Mouse (Mus musculus) gastrocnemius, postnatal 14 days (tissue): ENCODE measurements around the gene Fbf1. TPM values are rescaled to one million over a fixed set of nuclear protein-coding genes. Genes with fewer than 3 reads are reported as not detected.
"Not testable (repeated sequence)": the region's sequence is repeated elsewhere in the genome, so short reads cannot be mapped to it uniquely, and the experiment has no call there.

Experiments
- DNase-seq: peaks from one replicate; pipeline ENCODE4 v3.0.0; 2021; ENCODE audit warnings: mixed read lengths
- intact Hi-C: fragments of 180-260 bp; cut with DNase I; formaldehyde crosslinking; loops from one replicate; pipeline ENCODE4 v1.15.1; 2025; ENCODE audit warnings: low total_unique reads
- total RNA-seq, 2 experiments: library from RNA; stranded (reverse); gene quantifications; 2 replicates each; pipeline ENCODE4 v1.2.3; 2021

The Fbf1 gene
- total RNA-seq, 2 experiments from 2014 or later, result 9.1 to 11.6 TPM

DNA sequence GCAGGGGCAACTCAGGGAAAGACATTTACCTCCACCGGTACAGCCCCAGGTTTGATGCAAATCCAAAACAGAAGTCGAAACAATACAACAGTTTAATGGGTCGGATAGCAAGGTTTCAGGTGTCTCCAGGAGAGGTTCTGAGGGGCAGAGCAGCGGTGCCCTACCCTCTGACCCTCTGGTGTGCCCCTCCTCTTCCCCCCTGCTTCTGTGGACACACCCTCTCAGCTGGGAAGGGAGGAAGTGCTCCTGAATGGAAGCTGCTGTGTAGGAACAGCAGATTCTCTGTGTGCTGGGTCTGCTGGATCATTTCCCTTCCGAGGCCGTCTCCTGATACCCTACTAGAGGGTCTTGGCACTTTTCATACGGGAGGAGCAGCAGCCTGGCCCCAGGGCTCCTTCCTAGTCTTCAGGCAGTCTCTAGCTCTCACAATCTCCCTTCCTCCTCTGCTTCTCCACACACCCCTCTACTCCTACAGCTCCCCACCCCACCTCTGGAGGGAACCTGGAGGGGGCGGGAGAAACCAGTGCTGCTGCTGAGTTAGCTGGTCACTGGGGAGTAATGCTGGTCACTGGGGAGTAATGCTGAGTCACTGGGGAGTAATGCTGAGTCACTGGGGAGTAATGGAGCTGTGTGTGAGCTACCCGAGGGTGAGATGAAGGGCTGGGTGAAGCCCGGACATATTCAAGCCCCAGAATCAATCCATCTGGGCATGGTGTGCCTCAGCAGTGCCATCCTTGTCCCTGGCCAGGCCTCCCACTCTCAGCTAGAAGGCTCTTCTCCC, 25.6 kb downstream of the Fbf1 start:
- intact Hi-C loops, result loop anchor here (5.0 kb wide), 1 partner anchor 75 kb away; no protein-coding TSS in a partner anchor
- no peak for DNase-seq

DNA sequence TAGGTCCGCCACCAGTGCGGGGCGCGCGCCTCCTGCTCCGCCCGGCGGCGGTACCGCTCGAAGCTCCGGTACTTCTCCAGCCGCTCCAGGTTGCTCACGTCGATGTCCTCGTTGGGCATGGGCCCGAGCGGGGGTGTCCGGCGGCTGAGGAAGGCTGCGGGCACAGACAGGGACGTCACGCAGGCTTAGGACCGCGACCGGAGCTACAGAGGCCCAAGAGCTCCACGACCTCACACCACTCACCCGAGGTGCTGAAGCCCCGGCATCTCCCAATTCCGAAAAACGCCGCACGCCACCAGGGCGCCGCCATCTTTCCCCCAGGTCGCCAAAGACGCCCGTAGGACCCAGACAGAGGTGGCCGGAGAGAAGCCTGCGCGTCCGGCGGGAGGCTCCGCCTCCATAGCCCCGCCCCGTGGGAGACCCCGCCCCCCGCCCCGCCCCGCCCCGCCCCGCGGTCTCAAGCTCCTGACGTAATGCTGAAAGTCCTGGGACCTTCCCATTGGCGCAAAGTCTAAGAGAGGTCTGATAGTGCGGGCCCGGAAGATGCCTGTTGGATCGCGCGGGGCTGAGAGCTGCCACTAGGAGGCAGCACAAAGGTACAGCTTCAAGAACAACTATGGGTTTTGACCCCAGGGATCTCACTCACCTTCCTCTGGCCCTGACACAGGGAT, 29.4 kb downstream of the Fbf1 start, which contains the start of gene Mrpl38:
Mrpl38 (minus strand) TSS at position 401 of the 671 bp plus-strand sequence.
- peak; percentile 89 for DNase-seq
- intact Hi-C loops, result loop anchor here (10.0 kb wide), 1 partner anchor 104 kb away; the partner anchor contains the start of gene Unk

DNA sequence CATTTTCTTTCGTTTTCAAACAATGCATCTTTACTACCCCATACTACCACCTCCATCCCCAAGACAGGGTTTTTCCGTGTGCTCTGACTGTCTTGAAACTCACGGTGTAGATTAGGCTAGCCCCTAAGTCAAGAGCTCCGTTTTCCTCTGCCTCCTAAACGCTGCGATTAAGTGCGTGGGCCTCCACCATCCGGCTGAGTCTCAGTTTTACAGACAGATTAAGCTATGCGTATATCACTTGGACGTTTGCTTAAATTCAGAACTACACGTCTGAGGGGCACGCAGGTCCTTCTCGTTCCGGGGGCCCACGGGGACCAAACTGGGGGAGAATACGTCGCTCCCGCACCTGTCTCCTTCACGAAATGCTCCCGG, 29.9 kb downstream of the Fbf1 start:
- DNase-seq, result no peak
- intact Hi-C loops, result loop anchor here (10.0 kb wide), 1 partner anchor 103 kb away; the partner anchor contains the start of gene Unk

DNA sequence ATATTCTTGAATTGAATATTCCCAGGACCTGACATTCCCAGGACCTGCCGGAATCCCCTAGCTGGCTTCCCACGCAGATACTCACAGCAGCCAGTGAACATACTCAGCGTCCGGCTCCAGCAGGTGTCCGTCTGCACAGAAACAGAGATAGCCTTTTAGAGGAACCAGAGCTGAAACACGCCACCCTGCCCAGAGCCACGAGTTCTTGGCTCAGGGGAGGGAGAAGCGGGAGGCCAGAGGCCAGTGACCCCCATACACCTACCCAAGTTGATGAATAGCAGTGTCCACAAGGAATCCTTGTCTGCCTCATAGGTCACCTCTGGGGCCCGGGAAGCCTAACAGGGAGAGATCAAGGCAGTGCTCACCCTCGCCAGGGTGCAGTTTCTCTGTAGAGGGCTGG, 33.8 kb downstream of the Fbf1 start:
- intact Hi-C loops, result loop anchor here (10.0 kb wide), 1 partner anchor 99 kb away; the partner anchor contains the start of gene Unk
- no peak for DNase-seq

DNA sequence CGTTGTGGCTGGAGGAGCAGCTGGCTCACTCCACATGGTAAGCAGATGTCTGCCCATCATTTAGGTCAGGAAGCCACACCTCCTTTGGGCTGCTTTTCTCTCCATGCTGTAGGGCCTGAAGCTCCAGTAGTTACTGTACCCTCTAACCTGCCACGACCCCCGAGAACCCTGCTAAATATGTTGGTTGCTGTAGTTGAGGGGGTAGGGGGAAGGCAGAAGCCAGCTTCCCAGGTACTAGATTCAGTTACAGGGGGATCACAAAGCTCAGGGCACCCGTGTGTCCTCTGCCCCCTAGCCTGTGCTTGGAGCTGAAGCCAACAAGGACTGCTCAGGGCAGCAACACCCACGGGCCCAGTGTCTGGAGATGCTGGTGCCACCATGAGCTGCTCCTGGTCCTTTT, 34.5 kb downstream of the Fbf1 start:
- DNase-seq, result no peak
- intact Hi-C loops, result loop anchor here (10.0 kb wide), 1 partner anchor 99 kb away; the partner anchor contains the start of gene Unk

DNA sequence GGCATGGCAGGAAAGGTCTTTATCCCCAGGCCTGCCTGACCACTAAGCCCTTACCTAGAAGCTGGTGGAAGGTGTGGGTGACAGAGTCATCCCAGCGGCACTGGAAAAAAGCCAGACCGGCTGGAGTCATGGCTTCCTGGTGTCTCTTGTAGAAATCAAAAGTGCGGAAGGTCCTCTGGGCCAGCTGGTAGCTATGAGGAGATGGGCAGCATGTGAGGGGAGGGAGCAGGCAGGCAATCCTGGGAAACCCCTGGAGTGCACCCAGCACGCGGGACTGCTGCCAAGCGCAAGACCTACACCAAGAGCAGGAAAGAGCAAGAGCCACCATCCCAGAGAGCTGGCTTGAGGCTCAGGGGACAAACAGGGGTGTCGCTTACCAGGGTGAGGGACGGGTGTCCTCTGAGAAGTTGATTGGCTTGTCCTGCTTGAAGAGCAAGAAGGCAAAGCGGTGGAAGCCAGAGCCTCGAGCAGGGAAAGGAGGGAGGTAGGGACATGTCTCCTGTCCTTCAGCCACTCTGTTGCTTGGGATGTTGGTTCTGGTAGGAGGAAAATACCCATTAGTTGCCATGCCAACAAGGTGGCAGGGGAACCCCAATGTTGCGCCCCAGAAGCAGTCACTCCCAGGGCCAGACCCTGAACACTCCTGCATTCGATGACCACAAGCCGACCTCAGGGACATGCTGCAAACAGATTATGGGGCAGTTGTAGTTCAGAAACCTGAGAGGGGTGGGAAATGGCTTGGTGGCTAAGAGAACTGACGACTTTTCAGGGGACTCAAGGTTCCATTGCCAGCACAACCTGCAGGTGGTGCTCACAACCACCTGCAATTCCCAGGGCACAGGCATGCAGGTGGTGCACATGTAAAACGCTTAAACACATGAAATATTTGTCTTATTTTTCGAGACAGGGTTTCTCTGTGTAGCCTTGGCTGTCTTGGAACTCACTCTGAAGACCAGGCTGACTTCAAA, 35.3 kb downstream of the Fbf1 start:
- no peak for DNase-seq
- intact Hi-C loops, result loop anchor here (10.0 kb wide), 1 partner anchor 98 kb away; the partner anchor contains the start of gene Unk

DNA sequence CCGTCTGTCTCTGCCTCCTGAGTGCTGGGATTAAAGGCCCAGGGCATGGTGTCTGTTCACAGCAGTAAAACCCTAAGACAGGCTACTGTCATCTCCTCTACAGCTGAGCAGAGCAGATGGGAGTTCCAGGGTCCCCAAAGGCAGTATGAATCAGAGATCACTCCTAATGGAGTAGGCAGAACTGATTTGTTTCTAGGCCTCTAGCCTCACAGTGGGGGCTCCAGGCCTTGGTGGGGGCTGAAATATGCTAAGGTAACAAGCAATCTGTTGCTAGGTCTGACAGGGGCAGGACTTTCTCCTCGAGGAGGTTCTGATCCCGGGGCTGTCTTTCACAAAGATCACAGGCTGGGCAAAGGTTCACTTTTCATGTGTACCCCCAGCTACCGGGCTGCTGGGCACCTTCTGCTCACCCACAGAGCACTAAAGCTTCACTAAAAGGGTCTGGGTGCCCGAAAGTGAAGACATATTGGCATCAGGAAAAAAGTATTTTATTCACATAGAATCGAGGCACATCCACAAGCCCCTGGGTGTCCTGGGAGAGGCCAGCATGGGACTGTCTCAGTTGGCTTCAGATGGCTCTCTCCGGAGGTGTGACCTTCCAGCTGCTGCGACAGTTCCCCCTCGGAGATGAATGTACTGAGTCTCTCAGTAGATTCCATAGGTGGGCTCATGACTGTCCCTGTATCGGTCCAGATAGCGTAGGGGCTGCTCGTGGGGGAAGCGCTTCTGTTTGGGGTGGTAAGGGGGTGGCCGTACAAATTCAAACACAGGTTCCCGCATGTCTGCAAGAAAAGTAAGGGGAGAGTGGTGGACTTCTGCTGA, 36.4 kb downstream of the Fbf1 start:
- DNase-seq, result no peak
- intact Hi-C loops, result loop anchor here (10.0 kb wide), 1 partner anchor 97 kb away; the partner anchor contains the start of gene Unk

DNA sequence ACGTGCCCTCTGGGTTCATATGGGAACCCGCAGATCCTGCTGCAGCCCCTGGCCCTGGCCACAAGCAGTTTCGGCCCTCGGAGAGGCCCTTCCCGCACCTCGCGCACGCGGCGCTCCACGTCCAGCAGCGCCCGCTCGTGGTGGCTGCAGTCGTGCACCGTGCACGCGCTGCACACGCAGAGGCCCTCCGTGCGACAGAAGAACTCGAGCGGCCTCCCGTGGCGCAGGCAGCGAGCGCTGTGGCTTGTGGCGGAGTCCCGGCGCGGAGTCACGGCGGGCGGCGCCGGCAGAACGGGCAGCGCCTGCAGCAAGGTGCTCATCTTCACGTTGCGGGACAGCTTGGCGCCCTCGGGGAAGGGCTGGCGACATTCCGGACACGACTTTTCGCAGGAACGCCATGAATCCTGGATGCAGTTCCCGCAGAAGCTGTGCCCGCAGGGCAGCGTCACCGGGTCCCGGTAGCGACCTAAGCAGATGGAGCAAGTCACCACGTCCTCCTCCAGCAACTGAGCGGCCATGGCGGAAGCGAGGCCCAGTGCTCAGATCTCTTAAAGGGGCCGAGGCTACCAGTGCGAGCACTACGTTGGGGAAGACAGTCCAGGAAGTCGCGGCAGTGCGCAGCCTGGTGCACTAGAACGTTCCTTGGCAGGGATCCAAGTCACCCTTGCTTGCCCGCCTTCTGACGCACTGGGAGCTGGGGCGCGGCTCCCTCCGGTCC, 37.3 kb downstream of the Fbf1 start, which contains the start of gene Trim65:
Trim65 (minus strand) TSS at position 641 of the 718 bp plus-strand sequence.
- intact Hi-C loops, result loop anchor here (10.0 kb wide), 1 partner anchor 96 kb away; the partner anchor contains the start of gene Unk

DNA sequence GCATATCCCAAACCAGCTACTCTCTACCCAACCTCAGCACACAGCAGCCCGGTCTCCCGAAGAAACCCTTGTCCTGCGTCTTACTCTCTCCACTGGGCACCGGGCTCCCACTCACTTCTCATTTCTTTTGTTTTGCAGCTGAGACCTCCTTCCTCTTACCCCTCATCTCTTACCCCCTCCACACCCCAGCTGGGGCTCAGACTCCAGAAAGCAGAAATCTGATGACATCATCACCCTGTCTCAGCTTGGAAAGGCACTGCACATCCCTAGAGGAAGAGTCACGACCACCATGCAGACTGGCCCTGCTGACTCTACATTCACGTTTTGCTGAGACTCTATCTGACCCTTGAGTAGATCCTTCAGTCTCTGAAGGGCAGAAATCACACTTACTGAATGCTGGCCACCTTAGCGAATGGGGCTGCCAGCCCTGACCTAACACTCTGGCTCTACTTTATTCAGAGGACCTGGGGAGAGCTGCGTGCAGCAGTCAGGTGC, 37.9 kb downstream of the Fbf1 start:
- intact Hi-C loops, result loop anchor here (2.0 to 10.0 kb wide), 2 partner anchors 39 to 95 kb away; partner anchors contain the start of gene Unk

More for the DNA sequence above, 37.3 kb downstream of the Fbf1 start, which contains the start of gene Trim65:
- DNase-seq, result peak; percentile 92

DNA sequence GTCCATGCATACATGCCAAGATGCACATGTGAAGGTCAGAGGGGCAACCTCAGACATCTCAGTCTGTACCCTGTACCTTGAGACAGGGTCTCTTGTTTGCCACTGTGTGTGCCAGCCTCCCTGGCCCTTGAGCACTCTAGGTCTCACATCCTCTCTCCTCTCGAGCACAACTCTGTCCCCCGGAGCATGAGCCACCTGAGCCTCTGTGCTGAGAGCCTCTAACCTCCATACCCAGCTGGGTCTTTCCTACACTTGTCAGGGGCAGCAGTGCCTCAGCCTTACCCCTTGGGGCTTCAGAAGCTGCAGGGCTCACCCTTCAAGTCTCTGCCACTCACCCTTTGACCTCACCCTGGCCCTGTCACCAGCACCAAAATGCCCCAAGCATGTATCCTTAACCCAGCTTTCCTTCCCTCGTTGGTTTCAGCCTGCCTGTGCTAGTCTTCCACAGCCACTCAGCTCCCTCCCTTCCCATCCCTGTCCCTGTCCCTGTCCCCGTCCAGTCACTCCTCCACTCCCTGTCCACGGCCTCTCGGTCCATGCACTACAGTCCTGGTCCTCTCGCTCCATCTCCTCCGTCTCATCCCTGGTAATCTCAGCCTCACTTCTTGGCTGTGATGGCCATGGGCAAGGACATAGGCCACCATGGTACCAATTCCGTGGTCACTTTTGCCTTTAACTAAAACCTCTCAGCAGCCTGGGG, 38.7 kb downstream of the Fbf1 start:
- no peak for DNase-seq
- intact Hi-C loops, result loop anchor here (2.0 kb wide), 1 partner anchor 38 kb away; no protein-coding TSS in a partner anchor

More for the DNA sequence above, 37.9 kb downstream of the Fbf1 start:
- DNase-seq, result no peak

DNA sequence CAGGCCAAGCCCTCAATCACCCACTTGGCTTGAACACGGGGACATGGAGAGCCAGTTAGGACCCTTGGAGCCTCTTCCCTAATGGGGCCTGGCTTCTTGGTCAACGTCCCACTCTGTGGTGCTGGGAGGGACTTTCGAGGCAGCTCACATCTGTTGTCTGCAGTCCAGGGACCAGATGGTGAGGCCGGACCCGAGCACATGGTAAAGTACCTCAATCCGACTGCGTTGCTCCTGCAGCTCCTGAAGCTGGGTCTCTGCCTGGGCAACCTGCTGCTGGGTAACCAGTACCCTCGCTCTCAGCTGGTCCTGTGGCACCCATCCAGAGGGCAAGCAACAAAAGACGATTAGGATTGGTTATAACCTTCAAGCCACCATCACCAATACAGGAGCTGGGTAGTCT, 40.0 kb downstream of the Fbf1 start:
- DNase-seq, result no peak
- intact Hi-C loops, result loop anchor here (2.0 kb wide), 1 partner anchor 37 kb away; no protein-coding TSS in a partner anchor

DNA sequence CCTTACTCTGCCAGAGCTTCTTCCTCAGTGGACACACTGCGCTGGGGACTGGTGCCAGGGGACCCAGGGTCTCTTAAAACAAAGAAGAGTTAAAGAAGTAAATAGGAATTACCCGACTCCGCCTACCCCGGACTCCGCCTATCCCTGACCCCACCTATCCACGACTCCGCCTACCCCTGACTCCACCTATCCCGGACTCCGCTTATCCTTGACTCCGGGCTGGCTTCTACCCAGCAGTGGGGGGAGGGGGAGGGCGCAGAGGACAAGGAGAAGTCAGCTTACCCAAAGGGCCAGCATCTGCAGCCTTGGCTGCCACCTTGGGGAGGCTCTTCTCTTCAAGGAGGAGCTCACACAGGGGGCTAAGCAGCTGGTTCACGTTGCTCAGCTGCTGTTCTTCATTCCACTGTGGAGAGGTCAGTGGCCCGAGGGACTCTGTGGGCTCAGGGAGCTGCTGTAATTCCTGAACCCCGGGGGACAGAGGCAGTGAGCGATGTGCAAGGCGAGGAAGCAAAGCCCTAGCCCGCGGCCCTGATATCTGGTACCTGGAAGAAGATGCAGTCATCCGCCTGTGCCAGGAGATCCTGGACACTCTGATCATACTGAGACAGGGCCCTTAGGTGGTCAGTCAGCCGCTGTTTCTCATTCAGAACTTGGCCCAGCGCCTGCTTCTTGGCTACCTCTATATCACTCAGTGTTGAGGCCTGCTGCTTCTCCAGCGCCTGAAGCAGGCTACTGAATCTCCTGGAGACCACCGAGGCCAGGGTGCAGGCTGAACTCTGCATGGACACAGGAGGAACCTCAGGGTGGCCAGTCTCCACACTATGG, 40.6 kb downstream of the Fbf1 start, which contains the start of gene Trim47:
Trim47 (minus strand) TSS at position 55 of the 825 bp plus-strand sequence.
- peak; percentile 86 for DNase-seq
- intact Hi-C loops, result no loop called here

DNA sequence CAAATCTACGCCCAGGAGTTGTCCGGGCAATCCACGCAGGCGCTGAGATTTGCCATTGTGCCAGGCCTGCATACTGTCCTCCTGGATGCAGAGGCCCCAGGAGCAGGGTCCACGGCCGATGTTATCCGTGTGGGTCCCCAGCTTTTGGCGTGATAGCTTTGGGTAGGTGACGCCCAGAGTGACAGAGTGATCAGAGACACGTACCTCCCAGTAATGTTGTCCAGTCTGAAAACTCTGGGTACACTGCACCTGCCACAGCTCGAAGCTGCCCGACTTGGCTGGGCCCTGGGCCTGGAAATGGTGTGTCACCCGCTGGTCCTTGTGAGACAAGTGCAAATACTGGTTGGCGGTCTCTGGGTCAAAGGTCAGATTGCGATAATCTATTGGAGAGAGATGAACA, 41.7 kb downstream of the Fbf1 start:
- intact Hi-C loops, result no loop called here
- no peak for DNase-seq

DNA sequence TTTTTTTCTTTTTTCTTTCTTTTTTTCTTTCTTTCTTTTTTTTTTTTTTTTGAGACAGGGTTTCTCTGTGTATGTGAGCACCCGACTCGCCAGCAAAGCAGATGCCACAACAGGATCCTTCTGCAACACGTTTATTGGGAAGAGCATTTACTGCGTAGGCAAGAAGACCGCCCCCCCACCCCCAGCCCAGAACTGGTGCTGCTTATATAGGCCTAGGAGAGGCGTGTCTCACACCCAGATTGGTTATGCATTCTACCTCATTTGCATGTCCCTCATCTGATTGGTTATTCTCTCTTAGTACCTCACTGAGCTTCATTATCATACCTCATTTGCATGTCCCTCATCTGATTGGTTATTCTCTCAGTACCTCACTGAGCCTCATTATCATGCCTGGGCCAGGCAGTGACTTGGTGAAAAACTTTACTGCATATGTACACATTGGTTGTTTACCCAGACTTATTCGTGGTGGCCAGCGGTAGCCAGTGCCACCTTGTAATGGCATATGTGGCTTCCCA, 46.2 kb downstream of the Fbf1 start:
- intact Hi-C loops, DNase-seq: not testable (repeated sequence)

DNA sequence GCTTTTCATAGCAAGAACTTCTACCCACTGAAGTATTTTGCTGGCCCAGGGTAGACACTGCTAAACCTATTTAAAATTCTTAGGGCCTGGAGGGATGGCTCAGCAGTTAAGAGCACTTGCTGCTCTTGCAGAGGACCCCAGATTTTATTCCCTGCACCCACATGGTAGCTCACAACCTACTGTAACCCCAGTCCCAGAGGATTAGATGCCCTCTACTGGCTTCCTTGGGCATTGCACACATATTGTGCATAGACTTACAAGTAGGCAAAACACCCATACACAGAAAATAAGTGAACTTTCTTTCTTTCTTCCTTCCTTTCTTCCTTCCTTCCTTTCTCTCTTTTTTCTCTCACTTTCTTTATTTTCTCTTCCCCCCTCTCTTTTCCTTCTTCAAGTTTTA, 50.1 kb downstream of the Fbf1 start:
- intact Hi-C loops, result no loop called here
- DNase-seq, result no peak
